Mouse (Mus musculus) liver, embryonic 14.5 days (tissue): ENCODE results near the gene Bloc1s4. TPM values are rescaled to one million over a fixed set of nuclear protein-coding genes. Genes with fewer than 3 reads are reported as not detected.

ENCODE experiments used
- ATAC-seq: fragments of 200-750 bp; cut with Nextera tagmentation; 2 replicates; pipeline ENCODE4 v1.8.0; 2017; ENCODE audit warnings: moderate number of reproducible peaks, mild to moderate bottlenecking, moderate library complexity; ENCODE audit not compliant: insufficient read depth
- DNase-seq, 3 experiments: peaks; one replicate each; pipeline ENCODE4 v3.0.0-alpha.2; 2012 to 2013; ENCODE audit warnings: low read depth in 3 of 3, low spot score in 3 of 3
- H3K27ac ChIP-seq: fragments of 300-500 bp; sonication (generic); 2 replicates; pipeline ENCODE4 v1.5.1; 2014; ENCODE audit warnings: moderate library complexity, mild to moderate bottlenecking, control low read depth, inconsistent platforms
- H3K27me3 ChIP-seq: fragments of 300-500 bp; sonication (generic); 2 replicates; pipeline ENCODE4 v1.6.1; 2014; ENCODE audit warnings: mild to moderate bottlenecking, low read length, moderate library complexity; ENCODE audit not compliant: control insufficient read depth, insufficient read depth
- H3K36me3 ChIP-seq: fragments of 300-500 bp; sonication (generic); replicated peaks from 2 replicates; pipeline ENCODE4 v1.6.1; 2014; ENCODE audit warnings: low read depth; ENCODE audit not compliant: control insufficient read depth, insufficient read depth
- H3K4me1 ChIP-seq, 2 experiments: fragments of 200-500 bp in 1 of 2; fragments of 300-500 bp in 1 of 2; sonication (generic) in 1 of 2; replicated peaks; 2 replicates each; pipeline ENCODE4 v1.6.1; 2012 to 2014; ENCODE audit warnings: antibody characterized with exemption in 1 of 2, inconsistent platforms in 1 of 2, low read length in 1 of 2; ENCODE audit not compliant: control insufficient read depth in 2 of 2, insufficient read depth in 2 of 2
- H3K4me2 ChIP-seq: fragments of 300-500 bp; sonication (generic); 2 replicates; pipeline ENCODE4 v1.6.1; 2014; ENCODE audit warnings: low read depth, mild to moderate bottlenecking, control low read depth, moderate library complexity
- H3K4me3 ChIP-seq, 2 experiments: fragments of 200-500 bp in 1 of 2; fragments of 300-500 bp in 1 of 2; sonication (generic) in 1 of 2; 2 replicates each; pipeline ENCODE4 v1.5.1; 2012 to 2014; ENCODE audit warnings: low read depth in 2 of 2, low read length in 2 of 2, mild to moderate bottlenecking in 2 of 2, control low read depth in 1 of 2, inconsistent platforms in 1 of 2, moderate library complexity in 1 of 2; ENCODE audit not compliant: insufficient read depth in 1 of 2
- H3K9ac ChIP-seq: fragments of 300-500 bp; sonication (generic); replicated peaks from 2 replicates; pipeline ENCODE4 v1.6.1; 2014; ENCODE audit warnings: mild to moderate bottlenecking, control low read depth, moderate library complexity
- H3K9me3 ChIP-seq: fragments of 300-500 bp; sonication (generic); 2 replicates; pipeline ENCODE4 v1.6.1; 2016; ENCODE audit warnings: low read length, mixed read lengths; ENCODE audit not compliant: control insufficient read depth
- CTCF ChIP-seq: IDR thresholded peaks from 2 replicates; pipeline ENCODE4 v1.5.1; 2016; ENCODE audit warnings: antibody characterized with exemption, low read depth, control low read depth
- EP300 ChIP-seq: IDR thresholded peaks from 2 replicates; pipeline ENCODE4 v1.6.1; 2016; ENCODE audit warnings: antibody characterized with exemption, low read depth
- WGBS: fragments of 180-500 bp; shearing (Covaris S2); extraction: QIAGEN DNeasy Blood & Tissue Kit; methylation state at CpG from one replicate; pipeline ENCODE4 v1.1.7; 2014; ENCODE audit not compliant: insufficient replicate concordance; 5-methylcytosine and 5-hydroxymethylcytosine counted together
- polyA plus RNA-seq, 2 experiments: library from polyadenylated mRNA; depleted of rRNA in 1 of 2; stranded (reverse) in 1 of 2; unstranded in 1 of 2; fragments of >200 nt; fragmentation: Nextera tagmentation in 1 of 2; extraction: Ambion mirVana in 1 of 2; gene quantifications; 2 replicates each; pipeline versions ENCODE4 v1.2.1 to v1.2.3; 2012 to 2014

Gene Bloc1s4
- polyA plus RNA-seq, 2 experiments, result 10.9 to 11.9 TPM

DNA sequence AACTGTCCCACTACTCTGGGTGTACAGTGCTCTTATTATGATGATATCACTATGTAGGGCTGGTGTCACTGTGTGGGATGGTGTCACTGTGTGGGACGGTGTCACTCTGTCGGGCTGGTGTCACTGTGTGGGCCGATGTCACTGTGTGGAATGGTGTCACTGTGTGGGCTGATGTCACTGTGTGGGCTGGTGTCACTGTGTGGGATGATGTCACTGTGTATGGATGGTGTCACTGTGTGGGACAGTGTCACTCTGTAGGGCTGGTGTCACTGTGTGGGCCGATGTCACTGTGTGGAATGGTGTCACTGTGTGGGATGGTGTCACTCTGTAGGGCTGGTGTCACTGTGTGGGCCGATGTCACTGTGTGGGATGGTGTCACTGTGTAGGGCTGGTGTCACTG is 37.6 kb upstream of the Bloc1s4 start:
- H3K27me3 ChIP-seq, result no peaks in the 10 kb centered on the region
- no peak overlapping the region for H3K9ac ChIP-seq
- no peak for ATAC-seq
- H3K4me1 ChIP-seq, result no peaks in the 10 kb centered on the region
- no peaks in the 10 kb centered on the region for H3K36me3 ChIP-seq
- H3K27ac ChIP-seq, result no peak overlapping the region
- no peak overlapping the region for H3K4me3 ChIP-seq
- no peak for DNase-seq
- TF ChIP-seq EP300, result no peak
- no peak for TF ChIP-seq CTCF
- WGBS, result 68% methylated on average over 5 of the region's 5 CpGs
- H3K4me2 ChIP-seq, result no peak overlapping the region
- H3K9me3 ChIP-seq, result no peaks in the 10 kb centered on the region

DNA sequence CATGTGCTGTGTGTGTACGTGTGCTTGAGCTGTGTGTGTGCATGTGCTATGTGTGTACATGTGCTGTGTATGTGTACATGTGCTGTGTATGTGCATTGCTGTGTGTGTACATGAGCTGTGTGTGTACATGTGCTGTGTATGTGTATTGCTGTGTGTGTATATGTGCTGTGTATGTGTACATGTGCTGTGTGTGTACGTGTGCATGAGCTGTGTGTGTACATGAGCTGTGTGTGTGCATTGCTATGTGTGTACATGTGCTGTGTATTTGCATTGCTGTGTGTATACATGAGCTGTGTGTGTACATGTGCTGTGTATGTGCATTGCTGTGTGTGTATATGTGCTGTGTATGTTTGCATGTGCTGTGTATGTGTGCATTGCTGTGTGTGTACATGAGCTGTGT is 31.1 kb upstream of the Bloc1s4 start:
- H3K27me3 ChIP-seq, result no peaks in the 10 kb centered on the region
- H3K27ac ChIP-seq, result no peak overlapping the region
- no peak overlapping the region for H3K4me3 ChIP-seq
- ATAC-seq, result no peak
- H3K36me3 ChIP-seq, result no peaks in the 10 kb centered on the region
- DNase-seq, result no peak
- no peak overlapping the region for H3K9ac ChIP-seq
- no peaks in the 10 kb centered on the region for H3K4me1 ChIP-seq
- TF ChIP-seq EP300, result no peak
- no peak for TF ChIP-seq CTCF
- H3K4me2 ChIP-seq, result no peak overlapping the region
- 57% methylated on average over 2 of the region's 2 CpGs for whole genome bisulfite sequencing
- peaks cover 3% of the 10 kb centered on the region; the same call in 1 of the 2 replicates for H3K9me3 ChIP-seq

DNA sequence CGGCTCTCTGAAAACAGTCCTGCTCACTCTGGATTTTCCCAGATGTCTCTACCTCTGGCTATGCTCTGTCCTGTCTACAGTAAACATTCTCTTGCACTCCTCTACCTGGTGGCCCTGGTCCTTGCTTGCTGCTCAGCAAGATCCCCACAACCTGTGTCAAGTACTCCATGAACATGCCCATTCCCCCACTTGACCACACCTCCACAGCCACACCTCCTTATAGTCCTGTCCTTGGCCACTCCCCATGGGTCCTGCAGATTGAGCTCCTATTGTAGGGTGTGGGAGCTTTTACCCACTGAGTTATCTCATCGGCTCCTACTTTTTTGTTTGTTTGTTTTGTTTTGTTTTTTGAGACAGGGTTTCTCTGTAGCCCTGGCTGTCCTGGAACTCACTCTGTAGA is 30.5 kb upstream of the Bloc1s4 start:
- ATAC-seq, result no peak
- Histone ChIP-seq H3K4me1 (no peaks in the 10 kb centered on the region; a peak in 1 of 4 replicates), H3K27me3 (no peaks in the 10 kb centered on the region), H3K9me3 (peaks cover 3% of the 10 kb centered on the region; the same call in 1 of the 2 replicates), H3K36me3 (no peaks in the 10 kb centered on the region), H3K27ac (no peak overlapping the region), H3K4me3 (no peak overlapping the region), H3K4me2 (no peak overlapping the region), H3K9ac (no peak overlapping the region)
- TF ChIP-seq CTCF (no peak), EP300 (no peak)
- no peak for DNase-seq
- 69% methylated on average over 1 of the region's 2 CpGs for WGBS

GRCm38 (mm10) chr5:36777186-36777585 is 28.7 kb upstream of the Bloc1s4 start:
- H3K4me1 ChIP-seq, result peaks cover 0 to 2% of the 10 kb centered on the region in 2 experiments; a peak in 1 of 4 replicates
- TF ChIP-seq CTCF (no peak), EP300 (no peak)
- H3K27me3 ChIP-seq, result no peaks in the 10 kb centered on the region
- H3K27ac ChIP-seq, result no peak overlapping the region
- no peak overlapping the region for H3K9ac ChIP-seq
- peaks cover 3% of the 10 kb centered on the region; the same call in 1 of the 2 replicates for H3K9me3 ChIP-seq
- H3K4me2 ChIP-seq, result no peak overlapping the region
- DNase-seq (no peak), ATAC-seq (no peak)
- H3K36me3 ChIP-seq, result no peaks in the 10 kb centered on the region
- no peak overlapping the region for H3K4me3 ChIP-seq
- WGBS, result 17% methylated on average over 2 of the region's 2 CpGs

DNA sequence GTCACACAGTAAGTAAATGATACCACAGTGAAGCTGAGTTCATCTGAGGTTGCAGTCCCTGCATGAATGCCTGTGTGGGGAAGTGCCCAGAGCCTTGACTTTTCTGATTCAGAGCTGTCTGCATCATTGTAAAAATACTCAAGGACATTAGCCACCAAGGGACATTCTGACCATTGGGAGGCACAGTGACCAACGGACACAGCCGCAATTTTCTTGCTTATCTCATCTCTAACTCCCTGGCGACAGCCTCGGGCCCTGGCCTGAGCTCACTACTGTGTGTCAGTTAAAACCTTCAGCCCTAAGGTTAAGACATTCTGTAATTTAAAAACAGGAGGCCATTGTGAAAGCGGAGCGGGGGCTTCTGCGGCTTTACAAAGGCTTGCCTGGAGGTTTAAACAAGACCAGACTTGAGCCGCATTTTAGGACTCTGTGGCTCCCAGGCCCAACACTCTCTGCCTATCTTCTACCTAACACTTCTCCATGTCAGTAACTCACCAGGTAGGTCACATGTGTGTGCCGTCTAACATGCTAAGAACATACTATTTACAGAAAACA is 27.6 kb upstream of the Bloc1s4 start:
- no peaks in the 10 kb centered on the region for H3K36me3 ChIP-seq
- DNase-seq (no peak), ATAC-seq (no peak)
- WGBS, result 43% methylated on average over 9 of the region's 9 CpGs
- peaks cover 3% of the 10 kb centered on the region; the same call in 1 of the 2 replicates for H3K9me3 ChIP-seq
- H3K27me3 ChIP-seq, result no peaks in the 10 kb centered on the region
- H3K9ac ChIP-seq, result no peak overlapping the region
- H3K4me3 ChIP-seq, result no peak overlapping the region
- TF ChIP-seq EP300 (no peak), CTCF (no peak)
- H3K27ac ChIP-seq, result no peak overlapping the region
- peaks cover 0 to 2% of the 10 kb centered on the region in 2 experiments; a peak in 1 of 4 replicates for H3K4me1 ChIP-seq
- H3K4me2 ChIP-seq, result no peak overlapping the region
